Mouse (Mus musculus): ENCODE results near the gene Adamts12.

The Adamts12 gene

DNA sequence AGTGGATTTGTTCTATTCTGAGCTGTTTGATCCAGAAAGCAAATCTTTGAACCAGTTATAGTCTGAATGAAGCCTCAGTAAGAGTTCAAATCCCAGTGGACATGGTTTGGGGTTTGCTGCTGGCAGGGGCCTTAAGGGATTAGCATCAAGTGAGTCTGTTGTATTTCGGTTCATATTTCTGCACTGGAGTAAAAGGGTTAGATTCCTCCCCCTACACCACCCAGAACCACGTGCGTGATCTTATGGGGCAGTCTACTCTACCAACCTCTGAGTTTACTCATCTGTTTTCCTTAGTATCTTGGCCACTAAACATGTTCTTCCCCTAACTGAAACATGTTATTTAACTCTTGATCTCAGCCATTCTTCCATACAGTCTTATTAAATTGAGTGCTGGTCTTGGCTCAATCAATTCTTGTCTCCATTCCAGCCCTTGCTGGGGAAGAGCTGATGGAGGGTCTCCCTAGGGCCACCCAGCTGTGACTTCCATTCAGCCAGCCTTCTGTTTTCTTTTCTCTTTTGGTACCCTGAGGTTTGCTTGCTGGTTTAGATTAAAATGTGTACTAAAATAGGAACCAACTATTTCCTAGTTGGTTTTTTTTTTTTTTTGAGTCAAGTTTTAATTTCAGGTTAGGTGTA, 11.3 kb downstream of the Adamts12 start:
- DNase-seq (ENCODE audit: low read depth, low spot score) = no peak

DNA sequence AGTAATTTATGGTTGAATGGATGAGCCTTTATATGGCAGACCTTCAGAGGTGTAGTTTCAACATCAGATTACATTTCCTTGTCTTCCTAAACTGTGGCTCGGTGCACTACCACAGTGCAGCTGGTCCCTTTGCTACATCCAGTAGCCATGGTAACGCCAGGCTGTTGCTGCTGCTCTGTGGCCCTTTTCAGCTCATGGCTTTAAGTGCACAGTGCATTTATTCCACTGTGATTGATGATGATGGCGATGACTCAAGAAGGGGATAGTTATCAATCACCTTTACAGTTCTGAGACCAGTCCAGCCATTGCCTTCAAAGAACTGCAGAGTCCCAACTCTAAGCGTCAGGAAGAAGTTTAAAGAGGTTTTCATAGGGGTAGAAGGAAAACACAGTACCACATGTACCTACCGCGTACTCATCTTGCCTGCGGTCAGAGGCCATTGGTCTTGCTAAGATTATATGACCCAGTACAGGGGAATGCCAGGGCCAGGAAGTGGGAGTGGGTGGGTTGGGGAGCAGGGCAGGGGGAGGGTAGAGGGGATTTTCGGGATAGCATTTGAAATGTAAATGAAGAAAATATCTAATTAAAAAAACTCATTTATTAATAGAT, 18.5 kb downstream of the Adamts12 start:
- DNase-seq (ENCODE audit: low read depth, low spot score) = no peak

DNA sequence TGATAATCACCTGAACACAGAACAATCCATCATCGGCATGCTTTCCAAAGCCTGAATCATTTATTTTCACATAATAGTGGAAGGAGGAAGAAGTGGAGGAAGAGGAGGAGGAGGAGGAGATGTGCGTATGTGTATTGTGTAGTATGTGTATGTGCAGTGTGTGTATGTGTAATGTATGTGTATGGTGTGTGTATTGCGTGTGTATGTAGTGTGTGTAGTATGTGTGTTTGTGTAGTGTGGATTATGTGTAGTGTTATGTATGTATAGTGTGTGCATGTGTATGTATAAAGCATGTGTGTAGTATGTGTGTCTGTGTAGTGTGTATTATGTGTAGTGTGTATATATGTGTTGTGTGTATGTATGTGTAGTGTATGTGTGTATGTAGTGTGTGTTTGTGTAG, 19.1 kb downstream of the Adamts12 start:
- no peak for DNase-seq (ENCODE audit: low read depth, low spot score)

DNA sequence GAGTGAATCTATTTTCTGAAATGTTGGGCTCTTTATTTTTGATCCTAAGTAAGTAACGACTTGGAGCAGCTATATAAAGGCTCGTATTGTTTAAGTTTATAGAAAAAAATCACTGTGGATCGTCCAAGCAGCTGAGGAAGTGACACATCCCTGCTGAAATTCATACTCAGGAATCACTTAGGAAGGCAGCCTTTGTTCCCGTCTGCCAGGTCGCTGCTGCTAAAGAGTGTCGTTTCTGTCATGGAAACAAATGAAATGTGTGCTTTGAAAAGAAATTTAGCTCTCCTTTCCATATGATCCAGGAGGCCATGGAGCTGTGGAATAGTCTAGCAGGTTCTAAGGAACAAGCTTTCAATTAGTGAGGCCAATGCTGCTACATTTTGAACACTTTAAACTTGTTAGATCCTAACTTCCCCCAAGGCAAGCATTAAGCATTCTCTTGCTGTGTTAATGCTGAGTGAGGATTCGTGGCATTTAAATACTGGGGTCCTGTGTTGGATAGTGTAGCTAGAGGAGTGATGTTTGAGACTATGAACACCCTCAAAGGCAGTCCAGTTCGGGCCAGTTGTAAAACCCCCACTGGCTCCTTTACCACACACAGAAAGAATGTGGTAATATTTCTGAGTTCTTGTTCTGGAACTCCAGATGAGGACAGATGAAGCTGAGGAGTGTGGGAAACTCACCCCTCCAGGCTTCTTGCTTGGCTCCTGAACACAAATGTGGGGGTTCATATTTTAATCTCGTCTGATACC, 19.8 kb downstream of the Adamts12 start:
- DNase-seq (ENCODE audit: low read depth, low spot score) = no peak

DNA sequence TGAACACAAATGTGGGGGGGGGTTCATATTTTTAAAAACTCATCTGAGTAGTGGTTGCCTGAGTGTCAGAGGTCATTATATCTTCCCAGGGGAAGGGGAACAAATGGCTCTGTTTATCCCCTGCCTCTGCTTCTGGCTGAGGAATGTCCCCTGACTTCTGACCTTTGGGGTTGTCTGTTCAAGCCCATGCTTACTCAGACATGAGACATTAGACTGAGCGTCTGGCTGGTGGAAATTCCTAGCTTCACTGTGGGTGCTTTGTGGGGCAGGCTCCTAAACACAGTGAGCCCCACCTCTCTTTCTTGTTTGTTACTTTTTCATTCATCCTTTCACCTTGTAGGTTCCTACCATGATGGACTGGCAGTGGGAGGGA, 20.4 kb downstream of the Adamts12 start:
- no peak for DNase-seq (ENCODE audit: low read depth, low spot score)

DNA sequence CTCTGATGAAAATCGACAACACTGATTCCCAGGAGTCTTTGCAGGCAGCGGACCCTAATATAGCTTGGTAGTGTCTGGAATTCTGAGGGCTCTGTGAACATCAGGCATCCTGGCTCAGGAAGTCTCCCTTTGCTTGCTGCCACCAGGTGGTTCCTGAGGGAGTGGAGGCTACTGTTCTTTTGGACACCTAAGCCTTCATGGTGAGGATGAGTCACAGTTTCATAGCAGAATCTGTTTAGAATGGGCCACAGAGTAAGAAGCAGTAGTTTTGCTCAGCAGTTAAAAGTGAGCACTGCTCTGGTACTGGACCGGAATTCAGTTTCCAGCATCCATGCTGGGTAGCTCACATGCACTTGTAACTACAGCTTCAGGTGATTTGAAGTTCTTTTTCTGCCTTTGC, 24.9 kb downstream of the Adamts12 start:
- DNase-seq (ENCODE audit: low read depth, low spot score) = no peak

DNA sequence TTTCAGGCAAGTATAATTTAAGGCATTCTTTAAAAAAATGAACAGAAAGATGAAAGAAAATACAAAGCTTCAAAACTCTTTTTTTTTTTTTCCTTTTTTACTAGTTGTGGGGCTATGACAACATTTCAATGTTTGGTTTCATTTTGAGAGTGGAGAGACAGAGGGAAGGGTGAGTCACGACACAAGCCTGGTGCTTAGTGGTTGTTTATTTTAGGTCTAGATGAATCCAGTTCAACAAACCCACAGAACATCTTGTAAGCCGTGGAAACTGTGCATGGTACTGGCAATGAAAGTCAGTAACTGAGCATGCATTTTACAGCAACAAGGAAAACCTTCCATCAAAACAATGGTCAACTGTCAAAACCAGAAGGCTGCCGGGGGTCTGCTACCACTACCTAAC, 31.0 kb downstream of the Adamts12 start:
- DNase-seq (ENCODE audit: low read depth, low spot score) = no peak

DNA sequence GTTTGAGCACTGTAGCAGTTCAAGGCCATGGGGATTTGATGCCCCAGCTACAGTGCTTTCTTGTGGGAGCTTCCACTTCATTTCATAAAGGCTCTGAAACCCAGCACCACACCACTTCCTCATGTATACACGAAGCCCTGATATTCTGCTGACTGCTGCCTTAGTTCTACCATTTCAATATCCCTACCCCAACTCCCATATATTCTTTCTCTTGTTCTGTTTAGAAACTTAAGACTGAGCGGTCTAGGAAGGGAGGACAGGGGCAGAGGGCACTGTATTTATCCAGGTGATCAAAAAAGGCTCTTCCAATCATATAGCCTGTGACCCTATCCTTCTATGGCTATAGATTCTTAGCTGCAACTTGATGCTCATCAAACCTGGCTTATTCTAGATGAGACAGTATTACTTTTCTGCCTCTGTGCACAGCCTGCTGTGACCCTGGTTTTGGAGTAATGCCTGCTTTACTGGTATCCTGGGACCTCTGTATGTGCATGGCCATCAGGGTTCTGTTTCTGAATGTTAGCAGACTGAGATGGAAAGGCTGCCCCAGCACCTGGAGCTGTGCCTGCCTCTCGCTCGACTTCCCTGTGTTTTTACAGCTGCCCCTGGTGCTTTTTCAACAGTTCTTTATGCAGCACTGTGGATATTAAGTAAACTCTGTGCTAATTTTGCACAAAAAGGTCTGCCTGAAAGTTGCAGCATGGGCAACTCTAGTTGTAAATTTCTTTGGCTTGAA, 33.5 kb downstream of the Adamts12 start:
- no peak for DNase-seq (ENCODE audit: low read depth, low spot score)

DNA sequence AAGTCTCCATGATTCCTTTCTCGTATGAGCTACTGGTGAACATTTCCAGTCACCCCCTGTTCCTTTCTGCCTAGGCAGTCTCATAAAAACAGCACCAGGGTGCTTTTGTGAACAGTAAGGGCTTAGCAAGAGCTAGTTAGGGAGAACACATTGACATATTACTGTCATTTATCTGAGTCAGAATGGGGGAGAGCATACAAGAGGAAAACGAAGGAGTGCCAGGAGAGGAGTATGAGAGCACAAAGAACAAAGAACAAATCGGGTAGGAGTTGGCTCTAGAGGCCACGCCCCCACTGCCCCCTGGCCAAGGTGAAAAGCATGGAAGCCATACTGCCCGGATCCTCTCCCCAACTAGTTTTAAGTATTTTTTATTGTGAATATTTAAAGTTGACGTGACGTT, 34.4 kb downstream of the Adamts12 start:
- no peak for DNase-seq (ENCODE audit: low read depth, low spot score)

DNA sequence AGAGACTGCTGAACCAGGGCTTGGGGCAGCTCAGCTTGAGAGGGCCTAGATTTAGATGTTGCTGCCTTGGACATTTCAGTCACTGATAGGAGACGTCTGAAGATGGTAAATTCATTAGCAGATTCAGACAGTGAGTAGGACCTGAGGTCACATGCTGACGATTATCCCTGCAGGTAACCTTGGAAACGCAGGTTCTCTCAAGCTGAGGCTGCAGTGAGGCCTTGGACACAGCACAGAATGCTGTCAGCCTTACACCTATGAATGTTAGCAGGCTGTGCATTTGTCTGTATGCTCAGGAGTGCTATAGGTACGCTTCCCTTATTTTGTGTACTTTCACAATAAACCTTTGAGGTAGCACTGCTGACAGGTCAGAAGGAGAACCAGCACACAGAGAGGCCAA, 36.3 kb downstream of the Adamts12 start:
- no peak for DNase-seq (ENCODE audit: low read depth, low spot score)

DNA sequence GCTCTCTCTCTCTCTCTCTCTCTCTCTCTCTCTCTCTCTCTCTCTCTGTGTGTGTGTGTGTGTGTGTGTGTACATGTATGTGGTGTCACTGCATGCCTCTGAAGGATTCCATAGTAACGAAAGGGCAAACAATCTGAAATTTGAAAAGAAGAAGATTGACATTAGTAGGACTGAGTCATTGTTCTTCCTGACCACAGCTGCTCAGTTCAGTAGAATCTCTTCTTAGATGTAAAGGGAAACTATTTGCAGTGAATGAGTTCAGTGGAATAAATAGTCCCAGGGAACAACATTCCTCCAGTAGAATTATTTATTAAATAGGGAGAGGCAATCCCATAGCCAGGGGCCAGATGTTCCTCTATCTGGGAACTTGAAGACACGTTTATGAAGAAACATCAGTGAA, 40.5 kb downstream of the Adamts12 start:
- DNase-seq (ENCODE audit: low read depth, low spot score) = no peak

DNA sequence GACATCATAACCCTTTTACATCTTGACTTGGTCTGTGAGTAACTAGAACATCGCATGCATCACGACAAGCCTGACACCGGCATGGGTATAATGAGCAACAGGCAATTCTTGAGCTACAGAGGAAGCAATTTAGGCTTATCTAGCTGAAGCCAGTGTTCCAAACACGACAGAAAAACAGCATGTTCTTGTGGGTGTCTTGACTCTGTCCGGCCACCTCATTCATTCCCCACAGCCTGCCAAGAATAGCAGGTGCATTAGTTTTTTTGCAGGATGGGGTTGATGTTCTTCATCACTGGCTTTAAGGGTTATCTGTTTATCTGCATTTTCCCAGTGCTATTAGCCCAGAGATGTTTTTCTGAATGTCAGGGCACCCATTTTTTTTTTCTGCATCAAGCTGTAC, 42.8 kb downstream of the Adamts12 start:
- no peak for DNase-seq (ENCODE audit: low read depth, low spot score)

DNA sequence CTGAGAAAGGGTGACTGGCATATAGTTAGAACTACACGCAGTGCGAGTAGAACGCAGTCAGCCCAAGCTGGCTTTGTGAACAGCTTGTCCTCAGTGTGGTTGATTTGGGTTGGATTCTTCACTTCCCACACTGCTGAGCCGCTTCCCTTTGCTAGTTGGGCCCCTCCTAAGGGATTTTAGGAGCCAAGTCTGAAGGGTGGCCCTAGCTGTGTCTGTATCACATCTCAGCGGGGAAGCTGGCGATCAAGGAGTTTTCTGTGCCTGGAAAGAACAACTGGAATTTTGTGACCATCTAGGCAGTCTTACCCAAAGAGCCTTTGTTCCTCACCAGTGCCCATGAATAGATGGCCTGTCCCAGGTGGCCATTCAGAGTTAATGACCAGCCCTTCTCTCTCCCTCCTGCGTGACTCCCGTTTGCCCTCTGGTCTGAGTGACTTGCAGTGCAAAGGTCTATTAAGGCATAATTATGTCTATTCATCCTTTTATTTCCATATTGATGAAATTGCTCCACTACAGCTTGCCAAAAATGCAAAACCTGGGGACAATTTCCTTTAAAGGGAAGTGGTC, 50.1 kb downstream of the Adamts12 start:
- no peak for DNase-seq (ENCODE audit: low read depth, low spot score)

DNA sequence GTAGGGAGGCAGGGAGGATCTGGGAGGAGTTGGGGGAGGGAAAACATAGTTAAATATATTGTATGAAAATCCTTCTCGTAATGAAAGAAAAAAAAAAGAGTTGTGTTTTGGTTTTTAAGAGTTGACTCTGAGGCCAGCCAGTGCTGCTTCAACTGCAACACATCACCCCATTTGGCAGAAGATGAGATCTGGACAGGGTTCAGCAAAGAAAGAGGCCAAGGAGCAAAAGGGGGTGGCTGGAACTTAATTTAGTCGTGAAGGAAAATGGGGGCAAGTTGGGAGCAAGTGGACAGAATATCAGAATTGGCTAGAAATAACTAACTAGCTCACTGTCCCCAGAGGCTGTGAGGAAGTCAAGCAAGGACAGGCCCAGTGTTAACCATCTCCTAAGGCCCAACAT, 51.7 kb downstream of the Adamts12 start:
- no peak for DNase-seq (ENCODE audit: low read depth, low spot score)

DNA sequence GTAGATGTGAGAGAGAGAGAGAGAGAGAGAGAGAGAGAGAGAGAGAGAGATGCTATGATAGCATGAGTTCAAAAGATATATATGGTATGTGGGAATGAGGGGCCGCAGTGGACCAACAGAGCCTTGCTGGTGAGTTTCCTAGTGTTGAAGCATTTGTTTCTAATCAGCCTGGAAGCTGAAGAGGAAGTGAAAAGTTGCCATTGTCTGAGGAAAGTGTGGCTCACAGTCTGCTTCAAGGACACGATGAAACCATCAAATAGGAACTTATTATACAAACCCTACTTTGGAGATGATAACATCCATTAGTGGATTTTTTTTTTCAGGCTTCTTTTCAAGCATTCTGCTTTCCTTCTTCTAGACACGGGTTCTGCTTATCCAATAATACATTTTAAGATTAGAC, 52.3 kb downstream of the Adamts12 start:
- no peak for DNase-seq (ENCODE audit: low read depth, low spot score)

DNA sequence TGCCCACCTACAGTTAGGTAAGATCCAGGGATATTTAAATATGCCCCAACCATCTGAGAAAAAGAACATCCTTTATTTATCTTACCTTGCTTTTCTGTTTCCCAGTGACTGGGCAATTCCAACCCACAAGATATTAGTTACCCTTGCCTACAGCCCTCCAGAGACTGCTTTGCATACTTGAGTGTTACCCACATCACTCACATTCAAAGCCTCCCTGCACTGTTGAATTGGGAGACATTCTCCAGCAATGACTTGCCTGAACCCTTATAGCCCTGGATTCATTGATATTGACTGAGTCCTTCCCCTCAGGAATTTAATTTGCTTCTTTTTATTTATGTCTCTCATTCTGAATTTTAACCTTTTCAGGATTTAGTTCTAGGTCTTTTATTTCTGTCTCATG, 53.8 kb downstream of the Adamts12 start:
- no peak for DNase-seq (ENCODE audit: low read depth, low spot score)

DNA sequence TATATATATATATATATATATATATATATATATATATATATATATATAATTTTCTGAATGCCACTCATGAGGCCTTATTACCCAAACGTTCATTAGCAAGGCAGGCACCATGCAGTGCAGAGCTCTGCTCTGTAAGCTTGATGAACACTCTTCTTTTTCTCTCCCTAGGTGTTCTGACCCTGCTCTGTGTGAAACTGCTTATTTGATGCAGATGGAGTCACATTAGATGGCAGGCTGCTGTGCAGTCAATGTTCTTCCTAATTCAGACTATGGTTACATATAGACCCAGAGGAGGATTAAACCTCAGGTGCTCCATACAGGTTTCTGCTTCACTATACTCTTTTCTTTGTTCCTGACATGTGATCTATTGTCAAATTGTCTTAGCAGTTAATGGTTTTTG, 57.1 kb downstream of the Adamts12 start:
- no peak for DNase-seq (ENCODE audit: low read depth, low spot score)

DNA sequence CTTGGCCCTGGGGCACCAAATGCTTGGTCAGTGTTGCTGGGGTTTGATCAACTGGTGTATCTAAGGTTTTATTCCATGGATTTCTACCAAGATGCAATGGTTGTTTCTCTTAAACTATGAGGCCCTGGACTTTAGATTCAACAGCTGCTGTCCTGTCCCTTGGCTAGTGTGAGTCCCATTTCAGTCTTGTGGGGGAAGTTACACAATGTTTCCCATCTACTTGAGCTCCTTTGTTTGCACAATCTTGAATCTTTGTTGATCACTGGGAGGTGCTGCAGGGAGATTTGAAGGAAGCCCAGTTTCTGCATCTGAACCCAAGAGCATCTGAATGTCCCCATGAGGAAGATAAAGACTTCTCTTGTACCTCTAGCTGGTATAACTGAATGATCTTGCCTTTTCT, 60.8 kb downstream of the Adamts12 start:
- no peak for DNase-seq (ENCODE audit: low read depth, low spot score)

DNA sequence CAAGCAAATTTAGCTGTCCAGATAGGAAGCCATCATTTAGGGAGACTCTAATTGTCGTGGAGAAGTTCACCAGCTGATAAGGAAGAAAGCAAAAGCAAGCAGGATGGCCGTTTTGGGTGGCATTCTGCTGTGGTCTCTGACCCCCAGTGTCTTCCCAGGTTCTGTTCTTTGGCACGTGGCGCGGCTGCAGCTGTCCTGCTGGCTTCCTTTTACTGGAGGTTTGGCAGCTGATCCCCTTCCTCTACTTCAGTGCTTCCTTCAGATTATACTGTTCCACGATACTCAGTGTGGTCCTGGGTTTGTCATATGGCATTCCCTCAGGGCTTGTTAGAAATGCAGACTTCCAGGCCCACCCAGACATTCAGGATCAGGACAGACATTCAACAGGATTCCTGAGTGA, 63.9 kb downstream of the Adamts12 start:
- no peak for DNase-seq (ENCODE audit: low read depth, low spot score)

DNA sequence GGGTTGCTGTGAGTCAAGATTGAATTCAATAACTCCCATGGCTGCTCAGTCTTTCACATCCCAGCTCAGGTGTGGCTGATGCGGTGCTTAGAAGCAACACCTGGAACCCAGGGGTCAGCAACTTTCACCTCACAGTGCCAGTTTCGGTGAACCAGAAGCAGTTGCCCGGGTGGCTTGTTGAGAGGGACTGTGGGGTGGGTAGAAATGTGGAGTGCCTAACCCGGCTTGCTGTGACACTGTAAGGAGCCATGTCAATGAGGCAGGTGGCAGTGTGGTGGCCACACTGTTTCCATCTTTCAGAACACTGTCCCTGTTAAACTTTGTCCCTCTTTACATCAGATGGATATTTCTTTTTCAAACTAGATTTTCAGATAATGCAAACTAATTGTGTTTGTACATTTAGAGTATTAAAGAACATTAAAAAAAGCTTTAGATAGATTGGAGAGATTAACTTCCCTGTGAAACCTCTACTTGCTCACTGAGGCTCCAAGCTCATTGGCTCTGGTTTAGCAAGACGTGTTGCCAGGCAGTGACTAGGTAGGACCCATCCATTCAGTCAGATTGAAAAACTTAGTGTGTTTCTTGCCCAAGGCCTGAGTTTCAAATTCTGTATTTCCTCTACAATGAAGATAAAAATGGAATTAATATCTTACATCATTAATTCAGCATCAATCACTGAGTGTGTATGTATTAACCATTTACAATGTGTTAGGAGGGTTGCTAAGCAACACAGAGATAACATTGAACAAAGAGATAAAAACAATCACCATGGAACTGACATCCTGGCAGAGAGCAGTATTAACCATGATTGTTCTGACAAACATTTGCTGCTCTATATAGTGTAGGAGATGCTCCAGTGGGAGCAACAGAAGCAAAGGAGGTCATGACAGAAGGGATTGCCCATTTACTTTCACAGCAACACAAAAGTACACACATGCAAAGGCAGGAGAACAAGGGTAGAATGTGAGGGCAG, 68.3 kb downstream of the Adamts12 start:
- no peak for DNase-seq (ENCODE audit: low read depth, low spot score)

DNA sequence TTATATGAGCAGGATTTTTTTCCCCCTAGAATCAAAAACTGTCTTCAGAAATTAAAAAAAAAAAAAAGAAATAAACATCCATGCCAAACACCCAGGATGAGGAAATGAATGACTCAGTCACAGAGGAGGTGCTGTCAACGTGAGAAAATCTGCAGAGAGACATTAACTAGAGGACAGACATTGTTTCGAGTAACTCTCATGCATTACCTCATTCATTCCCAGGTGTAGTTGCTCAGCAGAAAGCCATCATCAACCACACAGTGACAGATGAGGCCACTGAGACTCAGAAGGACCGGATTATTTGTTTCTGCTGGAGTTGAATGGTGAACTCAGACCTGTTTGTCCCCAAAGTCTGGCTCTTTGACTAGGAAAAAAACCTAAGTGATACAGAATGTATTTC, 81.0 kb downstream of the Adamts12 start:
- DNase-seq (ENCODE audit: low read depth, low spot score) = no peak

Measured in ZHBTc4 (cell line).